Mouse (Mus musculus): ENCODE measurements at regions not wholly inside any gene's neighbourhood (a gene's known extent, or its start where the extent isn't known, plus 50 kb on each side); places are given as distances from the start of the nearest gene placed in this dataset.

- DNase-seq, result peak; percentile 15 to 41
- intact Hi-C loops (cut with DNase I), result no loop called here
Measured at GRCm38 (mm10) chr2:12033518-12034322, 256.0 kb downstream of the Ankrd16 start.

DNA sequence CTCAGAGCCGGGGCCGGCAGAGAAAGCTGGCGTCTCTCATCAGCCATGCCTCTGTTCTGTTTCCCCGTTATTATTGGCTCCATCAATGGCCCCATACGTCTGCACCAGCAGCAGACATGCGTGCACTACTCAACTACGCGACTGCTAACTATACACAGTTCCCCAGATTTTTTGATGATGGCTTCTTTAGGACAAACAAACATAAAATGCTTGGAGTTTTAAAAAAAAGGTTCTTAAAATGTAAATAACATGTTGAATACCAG is 256.6 kb downstream of the Ankrd16 start:
- intact Hi-C loops (cut with DNase I), result no loop called here
- DNase-seq, result no peak

GRCm38 (mm10) chr2:12049386-12049785 is 252.3 kb downstream of the Itga8 start:
- intact Hi-C loops (cut with DNase I), result no loop called here
- DNase-seq, result no peak

DNA sequence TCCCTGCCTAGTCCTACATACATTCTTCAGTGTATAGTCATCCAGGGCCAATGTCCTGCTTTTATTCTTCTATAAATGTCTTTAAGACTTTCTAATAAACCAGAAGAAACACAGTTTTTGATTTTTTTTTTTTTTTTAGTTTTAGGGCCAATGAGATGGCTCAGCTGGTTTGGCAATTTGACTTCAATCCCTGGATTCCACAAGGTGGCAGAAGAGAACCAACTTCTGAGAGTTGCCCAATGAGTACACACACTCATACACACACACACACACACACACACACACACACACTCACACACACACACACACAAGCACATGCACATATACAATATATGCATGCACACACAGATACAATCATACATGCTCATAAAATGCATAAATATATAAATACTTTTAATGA is 251.8 kb downstream of the Itga8 start:
- no peak for DNase-seq
- intact Hi-C loops (cut with DNase I), result loop anchor here (2.0 to 5.0 kb wide), 2 partner anchors 252 to 339 kb away; partner anchors contain the start of gene Itga8

- peak in 1 of 2 experiments; percentile 23 for DNase-seq
- intact Hi-C loops (cut with DNase I), result loop anchor here (5.0 kb wide), 1 partner anchor 249 kb away; the partner anchor contains the start of gene Itga8
Measured at GRCm38 (mm10) chr2:12053404-12054164, 248.1 kb downstream of the Itga8 start.

DNA sequence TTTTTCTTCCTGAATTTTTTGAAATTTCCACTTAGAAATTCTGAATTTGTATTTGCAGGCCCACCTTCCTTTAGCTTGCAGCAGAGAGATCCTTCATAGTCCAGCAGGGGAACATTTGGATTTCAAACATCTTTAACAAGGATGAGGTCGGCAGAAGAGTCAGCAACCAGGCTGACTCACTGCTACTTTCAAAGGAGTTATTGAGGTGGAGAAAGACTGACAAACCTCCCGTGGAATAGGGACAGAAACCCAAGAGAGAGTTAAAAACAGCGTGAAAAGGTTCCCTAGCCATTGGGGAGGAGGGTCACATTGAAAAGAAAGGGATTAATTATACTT is 247.6 kb downstream of the Itga8 start:
- DNase-seq, result no peak
- intact Hi-C loops (cut with DNase I), result loop anchor here (5.0 kb wide), 1 partner anchor 248 kb away; the partner anchor contains the start of gene Itga8

Data from heart, postnatal 36 days (tissue).